Mouse (Mus musculus) layer of hippocampus, adult 18-20 months (tissue): ENCODE data around the gene Zfhx3. TPM values are rescaled to one million over a fixed set of nuclear protein-coding genes. Genes with fewer than 3 reads are reported as not detected.

Experiments
- microRNA-seq, 2 experiments: library from miRNA; unstranded; fragments of <30 nt; microRNA quantifications; one replicate each; pipeline ENCODE4 v1.2.0; 2021
- total RNA-seq, 2 experiments: library from RNA; stranded (reverse); gene quantifications; 2 replicates each; pipeline ENCODE4 v1.2.3; 2021

Zfhx3 gene
- total RNA-seq, 2 experiments from 2014 or later = 4.6 to 4.8 TPM

Small RNA genes lying within 50 kb of the gene (microRNA-seq; reads per million reads assigned to microRNA genes)
- gene Mir3108 = 0 reads per million in 2 experiments
